Mouse (Mus musculus): ENCODE results near the gene Hist1h2bm.

- TF ChIP-seq MAFK (IDR thresholded peaks at IDR 0.05; ENCODE audit: insufficient read depth, low read depth, low read length) = peak; percentile 86
- no peak for TF ChIP-seq CHD2 (IDR thresholded peaks at IDR 0.05; ENCODE audit: low read depth, low read length)
- no peak for TF ChIP-seq ZC3H11A (IDR thresholded peaks at IDR 0.05; ENCODE audit: borderline replicate concordance, low read depth, low read length)
Observed at GRCm38 (mm10) chr13:21710031-21710711, 11.7 kb upstream of the Hist1h2bm start.

All from ES-E14 (cell line).